In the genomic region with DNA sequence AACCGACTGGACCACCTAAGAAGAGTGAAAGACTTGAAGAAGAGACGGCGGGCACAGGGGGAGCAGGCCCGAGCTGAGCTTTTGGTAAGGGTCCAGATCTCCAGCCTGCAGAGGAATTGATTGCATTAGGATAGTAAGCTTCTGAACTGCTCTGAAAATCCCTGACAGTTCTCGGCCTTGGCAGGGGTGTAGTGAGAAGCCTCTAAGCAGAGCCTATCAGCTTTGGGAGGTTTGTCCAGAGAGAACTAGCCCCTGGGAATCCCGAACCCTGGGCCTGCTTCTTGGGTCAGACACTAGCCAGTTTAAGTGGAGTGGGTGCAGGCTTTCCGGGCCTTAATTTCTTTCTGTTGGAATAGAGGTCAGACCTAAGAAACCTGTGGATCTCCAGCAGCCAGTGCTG, we compare ENCODE assay signal across 9 mouse cellular contexts. TPM values are rescaled to one million over a fixed set of nuclear protein-coding genes. Genes with fewer than 3 reads are reported as not detected.
DNase-seq lines count a peak whose midpoint lies in the region; ATAC-seq and TF ChIP-seq lines count a peak whose summit lies in the region.
"Had no signal": no experiment of that assay in that cellular context is flagged by ENCODE, and none has a peak within 500 bp of the region (broad histone marks: within the 10 kb centered on the region; RNA-seq: fewer than 3 reads in every experiment).

No protein-coding gene starts in this region.

- peak overlapping the region; percentile 100 for H3K4me3 ChIP-seq in lung, embryonic 14.5 days (ENCODE audit: low read depth, low read length)
- peak overlapping the region; percentile 98 for H3K4me3 ChIP-seq in forebrain, embryonic 10.5 days
- peak overlapping the region; percentile 100 for H3K4me3 ChIP-seq in limb, embryonic 11.5 days (ENCODE audit: low read depth, low read length)
- peak overlapping the region; percentile 99; the same call in 1 of the 2 replicates for H3K4me3 ChIP-seq in neural tube, embryonic 14.5 days (ENCODE audit: low read depth, low read length)

- no peak for DNase-seq in lung, embryonic 14.5 days
- no peak for DNase-seq in lung, adult 18-20 months
- no peak for DNase-seq in forebrain, embryonic 10.5 days (ENCODE audit: extremely low spot score, low spot score)
- DNase-seq in limb, embryonic 11.5 days (ENCODE audit: low spot score): no peak
- no peak for DNase-seq in adrenal gland, postnatal 14 days
- no peak for DNase-seq in urinary bladder, adult 2 months (ENCODE audit: low spot score)
- DNase-seq in left cerebral cortex, adult 9 months (ENCODE audit: low spot score in 2 of 2): no peak
- DNase-seq: cerebellum, adult 8-10 months had no signal

- no peak for TF ChIP-seq CTCF in lung, embryonic 14.5 days (IDR thresholded peaks at IDR 0.05; ENCODE audit: low read depth)

- no peaks in the 10 kb centered on the region for H3K27me3 ChIP-seq in lung, embryonic 14.5 days (ENCODE audit: insufficient read depth, low read length)
- H3K27me3 ChIP-seq in forebrain, embryonic 10.5 days (ENCODE audit: poor library complexity, severe bottlenecking): peaks cover 8% of the 10 kb centered on the region; the same call in 1 of the 2 replicates
- H3K27me3 ChIP-seq in limb, embryonic 11.5 days (ENCODE audit: control insufficient read depth, insufficient read depth, low read length): no peaks in the 10 kb centered on the region
- no peaks in the 10 kb centered on the region for H3K27me3 ChIP-seq in neural tube, embryonic 14.5 days (ENCODE audit: control insufficient read depth, insufficient read depth, low read length)

- H3K4me2 ChIP-seq in lung, embryonic 14.5 days: peak overlapping the region; percentile 89
- H3K4me2 ChIP-seq in limb, embryonic 11.5 days (ENCODE audit: low read depth, severe bottlenecking): peak overlapping the region; percentile 76
- H3K4me2 ChIP-seq in neural tube, embryonic 14.5 days (ENCODE audit: low read depth, low read length): peak overlapping the region; percentile 84

- H3K4me1 ChIP-seq in lung, embryonic 14.5 days (ENCODE audit: insufficient read depth): peaks cover 13% of the 10 kb centered on the region; the same call in 1 of the 2 replicates
- H3K4me1 ChIP-seq in forebrain, embryonic 10.5 days: peaks cover 52% of the 10 kb centered on the region
- peaks cover 15% of the 10 kb centered on the region for H3K4me1 ChIP-seq in limb, embryonic 11.5 days (ENCODE audit: control insufficient read depth, insufficient read depth, low read length)
- peaks cover 16% of the 10 kb centered on the region for H3K4me1 ChIP-seq in neural tube, embryonic 14.5 days (ENCODE audit: control insufficient read depth, insufficient read depth, low read length)

- WGBS in lung, embryonic 14.5 days: 53% methylated on average over 7 of the region's 7 CpGs
- 77% methylated on average over 7 of the region's 7 CpGs for WGBS in forebrain, embryonic 10.5 days
- 76% methylated on average over 7 of the region's 7 CpGs for WGBS in limb, embryonic 11.5 days
- 70% methylated on average over 7 of the region's 7 CpGs for WGBS in neural tube, embryonic 14.5 days

- no peak for ATAC-seq in lung, embryonic 14.5 days (ENCODE audit: insufficient read depth)
- ATAC-seq in limb, embryonic 11.5 days (ENCODE audit: insufficient number of reproducible peaks, low FRiP score, low TSS enrichment, low read depth): no peak
- no peak for ATAC-seq in neural tube, embryonic 14.5 days (ENCODE audit: low read depth)

- H3K27ac ChIP-seq in lung, embryonic 14.5 days (ENCODE audit: low read depth): no peak overlapping the region
- 0 out of 2 replicates have a peak overlapping the region, but pooled peaks have one; percentile 25 for H3K27ac ChIP-seq in forebrain, embryonic 10.5 days
- no peak overlapping the region for H3K27ac ChIP-seq in limb, embryonic 11.5 days (replicated peaks; ENCODE audit: low read depth, low read length)
- H3K27ac ChIP-seq in neural tube, embryonic 14.5 days (ENCODE audit: low read depth, low read length): no peak overlapping the region

- H3K36me3 ChIP-seq in lung, embryonic 14.5 days (ENCODE audit: insufficient read depth): peaks cover 53% of the 10 kb centered on the region
- peaks cover 54% of the 10 kb centered on the region for H3K36me3 ChIP-seq in forebrain, embryonic 10.5 days (replicated peaks)
- H3K36me3 ChIP-seq in limb, embryonic 11.5 days (ENCODE audit: control insufficient read depth, insufficient read depth, low read length): peaks cover 31% of the 10 kb centered on the region
- peaks cover 16% of the 10 kb centered on the region for H3K36me3 ChIP-seq in neural tube, embryonic 14.5 days (ENCODE audit: control insufficient read depth, insufficient read depth, low read length)

- H3K9me3 ChIP-seq in lung, embryonic 14.5 days (ENCODE audit: low read depth, low read length): no peaks in the 10 kb centered on the region
- no peaks in the 10 kb centered on the region for H3K9me3 ChIP-seq in forebrain, embryonic 10.5 days
- H3K9me3 ChIP-seq in limb, embryonic 11.5 days (ENCODE audit: control insufficient read depth, low read length): no peaks in the 10 kb centered on the region
- no peaks in the 10 kb centered on the region for H3K9me3 ChIP-seq in neural tube, embryonic 14.5 days (ENCODE audit: control insufficient read depth, low read length)

- H3K9ac ChIP-seq in lung, embryonic 14.5 days: peak overlapping the region; percentile 96
- H3K9ac ChIP-seq in limb, embryonic 11.5 days (ENCODE audit: low read length): peak overlapping the region; percentile 43; the same call in 1 of the 2 replicates
- H3K9ac ChIP-seq in neural tube, embryonic 14.5 days (replicated peaks; ENCODE audit: low read depth, low read length): no peak overlapping the region

RNA-seq across cellular contexts. Expression of a gene that starts 2.8 kb away (rescaled TPM):
- polyA plus RNA-seq in lung, embryonic 14.5 days (2014; fragmentation: Nextera tagmentation; extraction: Ambion mirVana): 158 and 173 TPM in 2 replicates
- 169 and 173 TPM in 2 replicates for polyA plus RNA-seq in forebrain, embryonic 10.5 days (2016; fragmentation: Nextera tagmentation; extraction: Ambion mirVana)
- polyA plus RNA-seq in limb, embryonic 11.5 days (2014; fragmentation: Nextera tagmentation; extraction: Ambion mirVana): 183 and 190 TPM in 2 replicates
- polyA plus RNA-seq in neural tube, embryonic 14.5 days (2014; fragmentation: Nextera tagmentation; extraction: Ambion mirVana): 68.2 and 87.9 TPM in 2 replicates
- total RNA-seq in adrenal gland, postnatal 14 days (2021): 51.5 and 56.3 TPM in 2 replicates
- polyA plus RNA-seq in urinary bladder, adult 2 months (2012; rRNA removed): 40.5 and 48.2 TPM in 2 replicates

RNA-seq across cellular contexts. Expression of a gene that starts 36.3 kb away (rescaled TPM):
- polyA plus RNA-seq in lung, embryonic 14.5 days (2014; fragmentation: Nextera tagmentation; extraction: Ambion mirVana): not detected in 2 replicates
- polyA plus RNA-seq in forebrain, embryonic 10.5 days (2016; fragmentation: Nextera tagmentation; extraction: Ambion mirVana): not detected in 2 replicates
- not detected in 2 replicates for polyA plus RNA-seq in limb, embryonic 11.5 days (2014; fragmentation: Nextera tagmentation; extraction: Ambion mirVana)
- not detected in 2 replicates for polyA plus RNA-seq in neural tube, embryonic 14.5 days (2014; fragmentation: Nextera tagmentation; extraction: Ambion mirVana)
- total RNA-seq in adrenal gland, postnatal 14 days (2021): not detected in 2 replicates
- not detected in 2 replicates for polyA plus RNA-seq in urinary bladder, adult 2 months (2012; rRNA removed)

RNA-seq across cellular contexts. Expression of a gene that starts 52.6 kb away (rescaled TPM):
- polyA plus RNA-seq in lung, embryonic 14.5 days (2014; fragmentation: Nextera tagmentation; extraction: Ambion mirVana): not detected in 2 replicates
- polyA plus RNA-seq in forebrain, embryonic 10.5 days (2016; fragmentation: Nextera tagmentation; extraction: Ambion mirVana): not detected in 2 replicates
- not detected in 2 replicates for polyA plus RNA-seq in limb, embryonic 11.5 days (2014; fragmentation: Nextera tagmentation; extraction: Ambion mirVana)
- not detected in 2 replicates for polyA plus RNA-seq in neural tube, embryonic 14.5 days (2014; fragmentation: Nextera tagmentation; extraction: Ambion mirVana)
- total RNA-seq in adrenal gland, postnatal 14 days (2021): not detected in 2 replicates
- polyA plus RNA-seq in urinary bladder, adult 2 months (2012; rRNA removed): not detected in 2 replicates
